Mouse (Mus musculus) olfactory bulb, adult 2 months (tissue): ENCODE results near the gene Cpne6.

Source experiments
- CTCF ChIP-seq: fragments of 200-500 bp; IDR thresholded peaks from 2 replicates; pipeline ENCODE4 v1.5.1; 2012; ENCODE audit warnings: low read depth, mild to moderate bottlenecking, low read length, moderate library complexity; ENCODE audit not compliant: insufficient read depth
- POLR2A ChIP-seq: fragments of 200-500 bp; IDR thresholded peaks from 2 replicates; pipeline ENCODE4 v1.6.1; 2012; ENCODE audit warnings: mild to moderate bottlenecking, low read depth, low read length, moderate library complexity; ENCODE audit not compliant: insufficient read depth

DNA sequence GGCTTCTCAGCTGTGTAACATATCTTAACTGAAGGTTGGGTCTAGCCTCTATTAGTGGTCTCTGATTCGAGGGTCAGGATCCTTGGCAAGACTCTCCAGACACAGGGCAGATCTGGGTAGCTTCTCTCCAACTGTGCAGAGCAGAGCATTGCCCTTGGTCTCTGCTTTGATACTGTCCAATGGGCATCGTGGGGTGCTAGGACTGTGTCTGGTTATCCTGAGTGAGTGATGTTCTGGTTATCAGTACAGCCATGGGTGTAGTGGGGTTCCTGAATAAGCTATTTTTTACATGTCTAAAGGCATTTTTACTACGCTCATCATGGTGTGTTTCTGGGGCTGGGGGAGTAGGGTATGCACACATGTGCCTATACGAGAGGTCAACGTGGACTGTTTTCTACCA lies 32.4 kb upstream of the Cpne6 start:
- TF ChIP-seq CTCF, result no peak
- TF ChIP-seq POLR2A, result no peak
